Mouse (Mus musculus) E14TG2a.4 (cell line): ENCODE data around the gene Hoxd3.

Experiments used
- H3K27me3 ChIP-seq: 2 replicates; pipeline ENCODE4 v1.6.1; 2014; ENCODE audit warnings: low read length, control low read depth; ENCODE audit not compliant: insufficient read depth
- H3K36me3 ChIP-seq: 2 replicates; pipeline ENCODE4 v1.6.1; 2014; ENCODE audit warnings: low read length, control low read depth; ENCODE audit not compliant: insufficient read depth
- H3K4me1 ChIP-seq: replicated peaks from 2 replicates; pipeline ENCODE4 v1.6.1; 2014; ENCODE audit warnings: low read depth, low read length, control low read depth
- H3K4me3 ChIP-seq: replicated peaks from 2 replicates; pipeline ENCODE4 v1.5.1; 2014; ENCODE audit warnings: mild to moderate bottlenecking, low read length
- H3K9me3 ChIP-seq: 2 replicates; pipeline ENCODE4 v1.6.1; 2014; ENCODE audit warnings: low read length, control low read depth
- CTCF ChIP-seq: conservative IDR thresholded peaks from 2 replicates; pipeline ENCODE4 v1.5.1; 2014; ENCODE audit warnings: low read length
- NANOG ChIP-seq: IDR thresholded peaks from 2 replicates; pipeline ENCODE4 v1.6.1; 2014; ENCODE audit warnings: borderline replicate concordance, low read length, mixed read lengths
- POU5F1 ChIP-seq: IDR thresholded peaks from 2 replicates; pipeline ENCODE4 v1.6.1; 2014; ENCODE audit warnings: low read length, borderline replicate concordance

The Hoxd3 gene

GRCm38 (mm10) chr2:74732513-74733316 lies 21.0 kb downstream of the Hoxd3 start:
- no peaks in the 10 kb centered on the region for H3K9me3 ChIP-seq
- TF ChIP-seq POU5F1 (no peak), NANOG (no peak), CTCF (no peak)
- peaks cover 40% of the 10 kb centered on the region for H3K4me1 ChIP-seq
- H3K36me3 ChIP-seq, result no peaks in the 10 kb centered on the region
- peaks cover 96% of the 10 kb centered on the region for H3K27me3 ChIP-seq
- peak overlapping the region; percentile 37; the same call in 1 of the 2 replicates for H3K4me3 ChIP-seq

DNA sequence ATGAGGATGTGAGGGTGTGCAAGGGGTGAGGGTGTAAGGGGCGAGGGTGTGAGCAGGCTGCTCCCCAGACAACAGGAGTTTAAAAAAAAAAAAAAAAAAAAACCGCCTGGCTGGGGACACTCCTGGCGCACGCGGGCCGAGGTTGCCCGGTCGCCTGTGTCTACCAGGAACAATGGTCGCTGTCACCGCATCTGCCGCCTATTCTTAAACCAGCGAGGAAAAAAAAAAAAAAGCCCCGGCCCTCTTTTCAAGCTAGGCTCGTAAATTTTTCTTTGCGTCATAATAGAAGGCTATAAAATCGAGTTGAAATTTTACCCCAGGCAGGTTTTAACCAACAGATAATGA lies 21.6 kb downstream of the Hoxd3 start:
- Histone ChIP-seq H3K4me1 (peaks cover 35% of the 10 kb centered on the region), H3K27me3 (peaks cover 96% of the 10 kb centered on the region), H3K36me3 (no peaks in the 10 kb centered on the region), H3K9me3 (no peaks in the 10 kb centered on the region), H3K4me3 (0 out of 2 replicates have a peak overlapping the region, but pooled peaks have one; percentile 37)
- TF ChIP-seq POU5F1, result no peak

GRCm38 (mm10) chr2:74733765-74734164 lies 22.0 kb downstream of the Hoxd3 start:
- H3K27me3 ChIP-seq, result peaks cover 97% of the 10 kb centered on the region
- no peak overlapping the region for H3K4me3 ChIP-seq
- H3K9me3 ChIP-seq, result no peaks in the 10 kb centered on the region
- H3K4me1 ChIP-seq, result peaks cover 35% of the 10 kb centered on the region
- TF ChIP-seq POU5F1 (no peak), CTCF (no peak), NANOG (no peak)
- H3K36me3 ChIP-seq, result no peaks in the 10 kb centered on the region

DNA sequence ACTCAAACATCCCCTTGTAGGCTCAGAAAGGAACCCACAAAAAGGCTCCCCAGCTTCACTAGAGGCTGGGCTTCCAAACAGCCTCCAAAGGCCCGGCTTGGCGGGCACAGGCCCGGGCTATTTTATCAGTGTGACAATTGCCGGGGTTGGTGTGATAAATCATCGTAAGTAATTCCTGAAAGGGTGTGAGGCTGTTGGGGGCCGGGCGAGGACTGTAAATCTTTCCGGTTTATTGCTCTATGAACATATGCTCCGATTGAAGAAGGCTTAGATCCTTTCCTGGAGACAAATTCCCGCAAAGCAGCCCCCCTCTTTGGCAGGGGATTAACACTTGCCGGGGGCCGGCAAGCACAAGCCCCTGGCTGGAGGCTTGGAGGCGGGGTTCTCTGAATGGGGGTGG lies 22.7 kb downstream of the Hoxd3 start:
- Histone ChIP-seq H3K36me3 (no peaks in the 10 kb centered on the region), H3K4me3 (no peak overlapping the region), H3K27me3 (peaks cover 97% of the 10 kb centered on the region), H3K4me1 (peaks cover 40% of the 10 kb centered on the region), H3K9me3 (peaks cover 3% of the 10 kb centered on the region; the same call in 1 of the 2 replicates)
- TF ChIP-seq POU5F1, result no peak
- TF ChIP-seq NANOG, result no peak
- TF ChIP-seq CTCF, result no peak

- peaks cover 43% of the 10 kb centered on the region for H3K4me1 ChIP-seq
- no peak overlapping the region; the same call in 1 of the 2 replicates for H3K4me3 ChIP-seq
- H3K36me3 ChIP-seq, result no peaks in the 10 kb centered on the region
- TF ChIP-seq NANOG, result no peak
- no peak for TF ChIP-seq POU5F1
- no peak for TF ChIP-seq CTCF
- peaks cover 99% of the 10 kb centered on the region for H3K27me3 ChIP-seq
- H3K9me3 ChIP-seq, result peaks cover 3% of the 10 kb centered on the region; the same call in 1 of the 2 replicates
Measured at GRCm38 (mm10) chr2:74734996-74735811, 23.5 kb downstream of the Hoxd3 start.

DNA sequence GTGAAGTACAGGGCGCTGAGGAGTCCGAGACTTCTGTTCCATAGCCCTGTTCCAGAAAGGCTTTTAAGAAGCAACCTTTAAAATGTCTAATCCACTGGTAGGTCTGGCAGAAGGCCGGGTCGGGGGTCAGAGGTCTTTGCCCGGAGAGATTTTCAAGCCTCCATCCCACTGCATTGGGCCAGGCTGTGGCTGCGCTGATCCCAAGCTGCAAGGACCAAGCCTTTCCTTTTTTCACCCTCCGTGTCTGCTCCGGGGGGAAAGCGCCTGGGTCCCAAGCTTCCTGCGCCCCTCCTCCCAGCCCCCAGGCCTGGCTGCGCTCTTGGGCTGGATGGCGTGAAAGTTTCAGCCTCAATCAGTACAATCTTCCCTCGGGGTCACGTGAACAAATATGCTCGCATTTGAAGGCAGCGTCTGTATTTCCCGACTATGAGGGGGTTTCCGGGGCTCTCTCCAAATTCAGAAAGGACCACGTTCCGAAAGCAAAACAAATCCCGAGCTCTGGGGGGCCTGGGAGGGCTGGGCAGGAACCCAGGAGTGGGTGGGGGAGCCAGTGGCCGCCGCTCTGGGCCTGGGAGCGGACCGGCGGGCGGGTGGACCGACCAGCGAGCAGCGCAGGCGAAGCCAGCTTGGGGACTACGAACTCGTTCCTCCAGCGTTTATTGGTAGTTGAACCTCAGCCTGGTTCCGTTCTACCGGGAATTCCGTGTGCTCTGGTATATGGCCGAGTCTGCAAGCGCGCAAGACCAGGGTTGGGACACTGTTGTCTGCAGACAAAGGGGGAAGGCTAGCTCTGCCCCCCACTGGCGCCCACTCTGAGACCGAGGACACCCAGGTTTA lies 24.3 kb downstream of the Hoxd3 start:
- H3K36me3 ChIP-seq, result no peaks in the 10 kb centered on the region
- peaks cover 99% of the 10 kb centered on the region for H3K27me3 ChIP-seq
- peak overlapping the region; percentile 26; the same call in 1 of the 2 replicates for H3K4me3 ChIP-seq
- H3K4me1 ChIP-seq, result peaks cover 45% of the 10 kb centered on the region
- TF ChIP-seq CTCF, result no peak
- TF ChIP-seq POU5F1, result no peak
- no peak for TF ChIP-seq NANOG
- H3K9me3 ChIP-seq, result peaks cover 3% of the 10 kb centered on the region; the same call in 1 of the 2 replicates

- no peaks in the 10 kb centered on the region for H3K36me3 ChIP-seq
- H3K4me3 ChIP-seq, result no peak overlapping the region
- H3K4me1 ChIP-seq, result peaks cover 40% of the 10 kb centered on the region
- TF ChIP-seq NANOG, result no peak
- no peak for TF ChIP-seq POU5F1
- no peak for TF ChIP-seq CTCF
- peaks cover 99% of the 10 kb centered on the region for H3K27me3 ChIP-seq
- peaks cover 3% of the 10 kb centered on the region; the same call in 1 of the 2 replicates for H3K9me3 ChIP-seq
Measured at GRCm38 (mm10) chr2:74736688-74737577, 25.2 kb downstream of the Hoxd3 start.
